Mouse (Mus musculus) testis, postnatal 10 days (tissue): ENCODE results near the gene Erc2.

Experiments used
- DNase-seq: peaks from one replicate; pipeline ENCODE4 v3.0.0; 2021; ENCODE audit warnings: low spot score

The Erc2 gene

DNA sequence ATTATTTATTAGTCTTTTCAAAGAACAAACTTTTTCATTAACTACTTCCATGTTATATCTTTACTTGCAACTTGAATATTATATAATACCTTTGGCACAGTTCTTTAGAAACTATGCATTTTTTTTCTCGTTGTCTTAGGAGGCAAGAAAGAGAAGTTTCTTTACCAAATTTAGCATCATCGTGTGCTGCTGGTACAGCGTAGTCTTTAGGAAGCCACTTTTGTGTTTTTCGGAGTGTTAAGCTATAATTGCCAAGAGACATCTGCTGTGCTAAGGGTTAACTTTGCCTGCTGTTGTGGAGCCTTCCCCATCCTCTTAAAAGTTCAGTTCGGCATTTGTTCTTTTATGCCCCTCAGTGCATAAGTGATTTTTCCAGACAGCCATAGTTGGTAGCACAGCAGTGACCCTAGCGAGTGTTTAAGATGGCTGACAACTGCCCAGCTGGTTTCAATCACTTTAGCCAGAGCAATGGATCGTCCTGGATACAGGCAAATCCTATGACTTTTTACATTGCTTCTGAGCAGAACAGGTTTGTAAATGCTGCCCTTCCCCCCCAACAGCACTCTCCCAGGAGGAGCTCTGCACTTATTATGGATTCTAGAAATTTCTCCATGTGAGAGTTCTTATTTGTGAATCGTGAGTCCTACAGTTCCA is 570.6 kb downstream of the Erc2 start:
- no peak for DNase-seq

DNA sequence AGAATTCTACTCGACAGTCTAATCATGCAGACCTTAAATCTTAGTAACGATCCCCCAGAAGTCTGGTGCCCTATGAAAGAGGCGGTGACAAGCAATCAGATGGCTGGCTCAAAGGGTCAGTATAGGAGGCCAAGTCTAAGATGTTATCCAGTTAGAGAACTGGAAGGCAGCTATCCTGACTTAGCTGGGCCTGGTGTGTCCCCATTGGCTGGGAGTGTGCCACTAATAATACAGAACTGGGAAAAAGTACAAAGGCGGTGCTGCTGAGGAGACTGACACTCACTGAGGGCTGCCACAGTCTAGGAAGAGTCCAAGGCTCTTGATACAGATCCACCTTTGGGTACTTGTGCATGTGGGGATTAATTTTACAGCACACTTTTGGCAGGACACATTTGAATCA is 581.6 kb downstream of the Erc2 start:
- no peak for DNase-seq

DNA sequence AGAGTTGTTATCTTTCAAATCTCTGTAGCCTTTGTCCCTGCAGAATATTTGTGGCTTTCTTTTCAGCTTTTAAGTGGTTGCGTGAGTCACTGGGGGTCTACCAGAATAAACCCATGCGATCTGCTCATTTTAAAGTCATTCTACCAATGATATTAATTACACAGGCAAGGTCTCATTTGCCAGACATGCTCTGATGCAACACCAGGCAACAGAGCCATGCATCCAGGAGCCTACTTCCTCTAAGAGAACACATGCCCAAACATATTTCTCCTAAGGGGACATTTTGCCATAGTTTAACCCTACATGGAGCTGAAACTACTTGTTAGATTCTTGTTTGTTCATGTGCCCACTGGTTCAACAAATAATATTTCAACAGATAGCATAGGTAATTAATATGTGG is 584.1 kb downstream of the Erc2 start:
- no peak for DNase-seq

DNA sequence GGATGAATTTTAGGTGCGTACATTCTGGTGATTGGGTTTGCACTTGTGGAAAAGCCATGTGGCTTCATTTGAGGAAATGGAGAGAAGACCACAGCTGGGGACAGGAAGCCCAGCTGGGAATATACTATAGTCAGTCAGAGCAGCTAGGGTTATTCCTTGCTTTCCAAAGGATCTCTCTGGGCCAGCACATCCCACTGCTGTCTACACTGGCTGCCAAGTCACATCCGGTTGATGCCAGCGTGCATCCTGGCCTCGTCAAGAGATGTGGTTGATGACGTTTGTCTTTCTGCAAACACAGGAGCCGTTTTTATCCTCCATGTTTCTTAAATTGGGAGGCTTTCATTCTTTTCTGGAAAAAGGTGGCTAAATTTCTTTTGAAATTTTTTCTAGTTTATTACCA is 603.3 kb downstream of the Erc2 start:
- DNase-seq: no peak

DNA sequence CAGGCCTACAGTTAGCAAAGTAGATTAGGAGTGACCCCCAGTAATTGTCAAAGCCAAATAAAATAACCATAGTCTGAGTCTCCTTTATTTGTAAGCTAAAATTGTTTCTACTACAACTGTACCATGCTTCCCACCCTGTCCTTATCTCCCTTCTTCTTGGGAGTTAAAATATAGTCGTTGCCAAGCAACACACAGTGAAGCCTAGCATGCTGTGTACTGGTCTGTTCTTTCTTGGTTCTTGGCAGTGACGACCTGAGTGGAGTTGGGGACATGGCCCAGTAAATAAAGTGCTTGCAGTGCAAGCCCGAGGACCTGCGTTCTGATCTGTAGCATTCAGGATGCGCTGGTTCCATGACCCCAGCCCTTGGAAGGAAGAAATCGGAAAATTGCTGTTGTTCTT is 608.3 kb downstream of the Erc2 start:
- DNase-seq: no peak

DNA sequence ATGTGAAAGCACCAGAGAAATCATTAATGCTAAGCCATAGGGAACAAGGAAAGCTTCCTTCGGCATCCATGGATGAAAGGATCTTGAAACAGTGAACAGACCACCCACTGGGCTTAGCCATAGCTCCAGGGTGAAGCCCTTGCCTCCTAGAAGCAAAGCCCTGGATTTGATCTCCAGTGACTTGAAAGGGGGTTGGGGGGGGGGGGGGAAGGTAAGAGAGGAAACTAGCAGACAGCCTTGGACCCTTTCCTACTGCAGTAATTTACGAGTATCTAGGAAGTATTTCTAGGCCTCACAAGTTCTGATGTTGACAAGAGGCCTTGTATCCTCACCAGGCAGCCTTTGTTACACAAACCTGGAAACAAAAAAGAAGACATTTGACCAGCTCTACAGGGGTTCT is 609.0 kb downstream of the Erc2 start:
- no peak for DNase-seq

DNA sequence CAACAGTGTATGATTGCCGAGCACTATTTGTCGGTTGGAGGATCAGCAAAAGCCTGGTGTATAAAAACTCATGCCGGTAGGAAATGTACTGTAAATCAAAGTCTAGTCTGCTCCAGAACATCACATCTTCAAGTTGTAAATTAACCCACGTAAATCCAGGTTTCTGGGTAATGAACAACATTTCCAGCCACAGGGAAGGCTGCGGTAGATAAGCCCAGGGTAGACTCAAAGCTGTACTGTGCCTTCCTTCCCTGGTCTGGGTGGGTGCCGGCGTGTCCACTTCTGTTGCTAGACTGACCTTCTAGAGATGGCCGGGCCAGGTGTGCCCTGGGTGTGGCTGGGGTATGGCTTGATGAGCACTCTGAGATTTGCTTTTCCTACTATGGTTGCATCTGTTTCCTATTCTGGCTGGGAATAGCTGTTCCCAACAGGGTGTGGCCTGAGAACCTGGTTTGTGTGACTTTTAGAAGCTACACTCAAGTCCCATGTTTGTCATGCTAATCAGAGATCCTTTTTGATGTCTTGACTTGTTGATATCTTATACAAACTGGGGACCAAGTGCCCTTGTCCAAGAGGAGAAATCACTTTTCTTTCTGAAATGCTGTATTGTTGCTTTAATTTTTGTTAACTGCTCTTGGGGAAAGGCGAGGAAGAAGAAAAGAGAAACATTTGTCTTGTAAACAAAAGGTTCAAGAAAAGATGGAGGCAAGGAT is 616.3 kb downstream of the Erc2 start:
- DNase-seq: no peak

DNA sequence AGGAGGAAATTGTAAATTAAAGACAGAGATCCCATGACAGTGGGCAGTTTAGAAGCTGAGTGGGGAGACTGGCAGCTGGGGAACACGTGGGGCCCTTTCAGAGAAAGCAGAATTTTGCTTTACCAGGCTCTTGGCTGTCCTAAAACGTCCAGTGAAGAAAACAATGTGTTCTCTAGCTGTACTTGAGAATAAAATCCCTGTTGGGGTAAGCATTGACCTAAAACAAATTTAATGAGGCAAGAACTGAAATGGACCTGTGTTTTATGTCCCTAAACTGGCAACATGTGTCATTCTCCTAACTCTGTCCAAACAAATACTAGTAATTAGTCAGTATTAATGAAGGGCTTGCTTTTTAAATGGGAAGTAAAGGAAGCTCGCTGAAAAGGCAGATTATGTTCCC is 617.9 kb downstream of the Erc2 start:
- no peak for DNase-seq

DNA sequence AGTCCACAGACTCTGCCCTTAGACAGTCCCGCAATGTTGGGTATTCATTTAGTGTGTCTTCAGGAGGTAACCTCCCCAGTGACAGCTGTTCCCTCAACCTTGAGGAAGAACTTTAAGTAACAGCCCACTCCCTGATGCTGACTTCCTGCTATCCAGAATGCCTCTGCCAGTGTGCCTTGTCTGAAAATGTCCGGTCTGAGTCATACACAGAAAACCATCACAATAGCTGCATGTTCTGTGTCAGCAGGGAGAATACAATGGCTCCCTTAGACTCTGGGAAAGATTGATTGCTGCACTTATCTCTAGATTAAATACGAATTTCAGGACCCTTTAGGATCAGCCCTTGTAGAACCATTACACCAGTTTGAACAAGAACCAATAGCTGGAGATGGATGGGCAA is 620.5 kb downstream of the Erc2 start:
- DNase-seq: no peak

DNA sequence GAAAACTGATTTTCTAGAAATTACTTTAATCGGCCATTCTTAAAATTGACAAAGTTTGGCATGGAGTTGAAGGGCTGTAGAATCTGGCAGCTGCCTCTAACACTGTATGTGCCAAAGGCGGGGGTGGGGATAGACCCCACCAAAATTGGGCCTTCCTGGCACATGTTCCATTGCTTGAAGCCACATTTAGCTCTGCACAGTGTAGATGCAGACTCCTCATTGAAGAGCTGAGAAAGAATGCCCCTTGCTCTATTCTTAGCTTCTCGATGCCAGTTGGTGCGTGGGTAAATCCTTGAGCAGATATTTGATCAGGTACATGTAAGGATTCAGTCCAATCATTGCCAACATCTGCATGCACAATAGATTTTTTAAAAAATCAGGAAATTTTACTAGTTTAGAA is 621.2 kb downstream of the Erc2 start:
- DNase-seq: no peak

DNA sequence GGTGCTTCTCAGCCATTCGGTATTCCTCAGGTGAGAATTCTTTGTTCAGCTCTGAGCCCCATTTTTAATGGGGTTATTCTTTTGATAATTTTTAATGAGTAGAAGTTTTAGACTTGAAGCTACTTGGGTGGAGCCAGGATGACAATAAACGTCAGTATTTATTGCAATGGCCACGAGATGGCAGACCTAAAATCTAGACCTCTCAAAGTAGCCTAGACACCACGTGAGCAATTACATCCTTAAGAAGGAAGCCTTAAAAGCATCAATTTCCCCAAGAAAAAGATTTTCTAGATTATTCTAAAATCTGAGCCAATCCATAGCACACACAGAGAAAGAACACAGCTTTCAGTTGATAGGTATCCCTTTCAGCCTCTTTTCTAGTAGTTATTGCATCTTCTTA is 640.5 kb downstream of the Erc2 start:
- no peak for DNase-seq

DNA sequence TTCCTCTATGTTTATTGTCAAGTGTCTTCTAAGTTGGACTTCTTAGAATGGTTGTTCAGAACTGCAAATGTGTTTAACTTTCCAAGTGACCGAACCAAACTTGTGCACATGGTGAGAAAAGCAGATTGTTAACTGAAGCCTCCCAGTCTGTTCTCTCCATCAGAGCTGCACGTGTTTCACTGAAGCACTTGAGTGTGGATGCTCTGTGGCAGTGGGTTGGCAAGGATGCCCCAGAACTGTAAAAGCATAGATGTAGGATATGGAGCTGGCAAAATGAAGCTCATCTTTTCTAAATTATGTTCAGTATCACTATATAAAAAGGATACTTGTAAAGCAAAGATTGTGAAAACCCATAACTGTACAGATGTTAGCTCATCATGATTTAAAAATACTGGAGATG is 645.1 kb downstream of the Erc2 start:
- no peak for DNase-seq

DNA sequence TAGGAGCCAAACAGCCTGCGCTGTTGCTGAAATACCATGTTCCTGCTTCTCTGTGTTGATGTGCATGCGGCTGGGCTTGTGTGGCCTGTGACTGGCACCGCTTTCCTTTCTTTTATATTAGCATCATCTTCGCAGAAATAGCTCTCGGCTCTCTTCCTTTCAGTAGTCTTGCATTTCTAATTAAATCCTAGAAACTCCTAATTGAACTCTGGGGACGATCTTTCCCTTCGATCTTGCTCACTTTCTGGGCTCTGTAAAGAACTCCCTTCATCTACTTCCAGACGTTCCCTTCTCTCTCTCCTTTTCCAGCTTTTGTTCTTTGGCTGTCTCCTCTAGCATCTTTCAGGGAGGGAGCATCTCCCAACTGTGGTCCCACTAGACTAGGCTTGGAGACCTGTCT is 649.6 kb downstream of the Erc2 start:
- DNase-seq: no peak

DNA sequence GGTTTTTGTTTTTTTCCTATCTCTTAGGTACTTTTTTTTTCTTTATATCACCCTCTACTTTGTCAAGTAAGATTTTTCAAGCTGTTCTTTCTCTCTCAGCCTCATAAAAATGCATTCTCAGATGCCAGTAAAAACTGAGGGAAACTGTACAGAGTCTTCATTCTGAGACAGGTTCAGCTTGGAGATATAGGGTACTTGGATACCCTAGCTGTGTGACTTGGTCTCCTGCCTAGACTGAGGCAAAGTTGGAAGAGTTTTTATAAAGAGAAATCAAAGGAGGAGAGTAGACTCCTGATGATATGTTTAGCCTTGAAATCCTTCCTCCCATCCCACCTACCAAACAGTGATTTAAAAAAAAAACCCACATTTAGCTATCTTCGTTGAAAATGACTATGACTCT is 651.4 kb downstream of the Erc2 start:
- DNase-seq: no peak

DNA sequence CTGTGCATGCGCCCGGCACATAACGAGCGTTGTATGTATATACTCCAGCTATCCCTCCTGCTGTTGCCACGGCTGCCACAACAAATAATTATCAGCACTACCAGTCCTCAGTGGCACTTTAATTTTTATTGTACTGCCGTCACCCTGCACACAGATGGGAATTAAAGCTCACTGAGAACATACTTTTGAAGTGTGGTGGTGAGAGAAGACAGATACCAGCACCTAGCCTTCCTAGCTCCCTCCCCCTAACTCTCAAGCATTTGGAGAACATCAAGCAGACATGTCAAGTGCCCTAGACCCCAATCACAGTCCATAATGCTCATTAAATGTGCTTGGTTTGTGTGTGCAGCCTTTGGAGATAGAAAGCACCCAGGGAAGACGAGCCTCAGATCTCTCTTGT is 652.6 kb downstream of the Erc2 start:
- no peak for DNase-seq

DNA sequence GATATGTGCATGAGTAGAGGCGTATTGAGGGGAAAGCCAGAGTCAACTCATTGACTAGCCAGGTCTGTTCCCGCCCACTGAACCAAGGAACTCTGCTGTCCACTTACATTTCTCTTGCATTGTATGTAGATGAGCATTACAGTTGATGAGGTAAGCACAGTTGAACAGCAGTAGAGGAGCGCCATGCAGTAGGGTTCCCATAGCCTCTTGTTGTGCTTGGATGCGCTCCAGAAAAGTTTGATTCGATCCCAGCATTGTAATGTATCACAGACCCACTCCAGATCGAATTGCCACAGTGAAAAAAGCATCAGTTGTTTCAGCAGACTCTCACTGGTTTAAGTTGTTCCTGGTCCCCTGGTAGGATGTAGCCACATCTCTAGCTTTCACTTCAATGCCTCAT is 656.7 kb downstream of the Erc2 start:
- DNase-seq: no peak

DNA sequence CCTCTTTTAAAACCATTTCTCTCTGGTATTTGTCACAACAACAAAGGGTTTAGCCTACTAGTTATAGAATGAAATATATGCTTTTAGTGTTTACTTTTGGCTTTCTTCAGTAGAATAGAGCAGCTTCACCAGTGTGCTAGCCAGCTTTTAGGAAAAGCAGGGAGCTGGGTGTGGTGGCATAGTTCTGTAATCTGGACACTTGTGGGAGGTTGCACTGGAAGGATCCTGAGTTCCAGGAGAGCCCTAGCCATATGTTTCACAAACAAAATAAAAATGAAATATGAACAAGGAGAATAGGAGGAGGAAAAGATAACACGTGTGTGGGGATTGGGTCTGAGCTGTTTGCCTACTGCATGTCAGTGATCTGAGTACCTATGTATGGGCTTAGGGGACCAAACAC is 658.1 kb downstream of the Erc2 start:
- no peak for DNase-seq

DNA sequence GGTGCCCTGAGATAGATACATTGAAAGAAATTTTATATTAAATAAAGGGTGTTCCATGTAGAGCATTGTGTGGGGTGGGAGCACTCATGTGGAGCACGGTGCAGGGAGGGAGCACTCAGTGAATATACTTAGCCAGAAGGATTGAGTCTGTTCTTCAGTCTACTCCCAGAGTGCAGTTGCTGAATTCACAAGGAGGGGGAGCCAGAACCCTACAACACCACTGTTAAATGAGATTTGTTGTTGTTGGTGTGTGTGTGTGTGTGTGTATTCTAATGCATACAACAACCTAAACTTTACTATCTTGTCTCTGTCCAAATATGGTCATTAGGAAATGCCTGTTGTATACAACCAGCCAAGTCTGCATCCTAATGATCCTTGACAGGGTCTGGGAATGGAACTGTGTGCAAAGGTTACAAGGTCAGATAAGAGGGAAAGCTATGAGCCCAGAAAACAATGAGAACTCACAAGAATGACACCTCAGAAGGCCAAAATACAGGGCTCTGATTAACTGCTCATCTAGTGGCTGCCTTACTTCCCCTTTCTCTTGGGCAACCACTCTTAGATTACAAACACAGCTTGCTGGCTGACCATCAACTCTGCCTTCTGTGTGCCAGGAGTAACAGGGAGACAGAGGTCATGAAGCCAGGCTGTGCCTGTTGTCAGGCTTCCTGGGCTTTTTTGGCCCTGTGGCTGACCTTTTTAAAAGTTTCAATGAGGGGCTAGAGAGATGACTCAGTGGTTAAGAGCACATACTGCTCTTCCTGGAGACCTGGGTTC is 661.3 kb downstream of the Erc2 start:
- no peak for DNase-seq

DNA sequence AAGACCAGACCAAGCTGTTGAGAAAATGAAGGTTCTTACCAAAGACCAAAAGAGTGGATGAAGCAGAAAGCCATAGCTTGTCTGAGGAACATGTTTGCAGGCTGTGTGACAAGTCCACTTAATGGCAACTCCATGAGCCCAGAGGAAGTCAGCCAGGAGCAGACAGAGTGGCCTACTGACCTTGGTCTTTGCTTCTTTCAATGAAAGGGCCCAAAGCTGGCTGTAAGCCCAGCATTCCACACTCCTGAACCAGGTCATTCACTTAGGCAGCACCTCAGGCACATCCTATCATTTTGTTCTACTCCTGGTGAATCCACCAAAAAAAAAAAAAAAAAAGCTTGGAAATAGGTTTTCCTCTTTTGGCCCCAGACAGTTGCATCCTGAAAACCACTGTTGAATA is 664.3 kb downstream of the Erc2 start:
- no peak for DNase-seq

DNA sequence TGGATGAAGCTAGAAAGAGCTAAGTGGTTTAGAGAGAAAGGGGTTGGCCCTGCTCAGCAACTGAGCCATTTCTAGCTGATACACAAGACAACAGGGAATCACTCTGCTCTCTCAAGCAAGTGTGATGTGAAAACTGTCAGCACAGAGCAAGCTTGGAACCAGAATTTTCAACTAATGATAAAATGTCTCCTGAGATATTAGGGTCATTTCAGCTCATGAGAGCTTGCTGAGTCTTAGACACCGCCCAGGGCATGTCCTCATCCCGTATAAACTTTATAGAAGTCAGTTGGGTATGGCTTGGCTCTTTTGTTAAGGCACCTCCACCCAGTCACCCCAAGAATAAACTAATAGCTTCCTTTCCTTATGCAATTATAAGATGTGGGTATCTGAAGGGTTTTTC is 666.0 kb downstream of the Erc2 start:
- no peak for DNase-seq

DNA sequence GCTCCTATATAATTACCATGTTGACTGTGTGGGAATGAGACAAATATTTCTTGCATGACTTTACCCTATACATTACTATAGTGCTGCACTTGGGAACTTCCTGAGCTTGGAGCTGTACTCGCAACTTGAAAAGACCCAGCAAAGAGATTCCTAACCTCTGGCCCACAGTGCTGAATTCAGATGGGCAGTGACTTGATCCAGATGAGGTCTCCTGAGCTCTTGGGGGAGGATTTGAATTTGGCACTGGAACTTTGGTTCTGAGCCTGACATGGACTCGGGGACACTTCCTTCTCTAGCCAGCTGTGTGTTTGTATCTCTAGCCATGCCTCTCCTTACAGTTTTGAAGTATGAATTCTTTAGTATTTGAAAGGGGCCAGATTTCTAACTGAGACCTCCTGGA is 666.7 kb downstream of the Erc2 start:
- DNase-seq: no peak

DNA sequence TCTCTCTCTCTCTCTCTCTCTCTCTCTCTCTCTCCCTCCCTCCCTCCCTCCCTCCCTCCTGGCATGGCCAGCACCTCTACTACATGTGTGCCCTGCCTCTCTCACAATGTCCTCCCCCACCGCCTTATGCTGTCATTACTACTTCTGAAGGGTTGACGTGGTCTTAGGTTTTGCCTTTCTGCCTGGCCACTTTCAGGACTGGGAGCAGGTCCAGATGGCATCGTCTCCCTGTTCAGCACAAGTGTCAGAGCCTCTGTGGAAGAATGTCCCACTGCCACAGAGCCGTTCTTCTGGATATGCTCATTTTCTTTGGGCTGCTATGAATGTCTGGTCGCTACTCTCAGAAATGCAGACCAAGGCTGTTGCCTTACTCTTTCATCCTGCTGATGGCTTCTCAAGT is 671.7 kb downstream of the Erc2 start:
- no peak for DNase-seq

DNA sequence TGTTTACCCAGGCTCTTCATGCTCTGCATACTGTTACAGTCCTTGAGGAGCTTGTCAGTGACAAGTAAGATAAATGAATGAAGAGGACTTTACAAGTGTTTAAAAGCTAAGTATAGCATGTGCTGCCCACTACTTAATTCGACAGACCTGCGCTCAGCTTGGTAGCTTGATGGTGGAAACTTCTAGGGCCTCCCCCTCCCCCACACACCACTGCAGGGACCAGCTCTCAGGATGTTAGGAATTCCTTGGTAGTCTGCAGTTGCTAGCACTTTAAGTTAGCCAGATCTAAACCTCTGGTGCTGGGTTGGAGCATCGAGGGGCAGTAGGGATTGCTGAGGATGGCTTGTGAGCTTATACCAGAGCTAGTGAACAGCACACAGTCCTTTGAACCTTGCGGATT is 672.9 kb downstream of the Erc2 start:
- no peak for DNase-seq

DNA sequence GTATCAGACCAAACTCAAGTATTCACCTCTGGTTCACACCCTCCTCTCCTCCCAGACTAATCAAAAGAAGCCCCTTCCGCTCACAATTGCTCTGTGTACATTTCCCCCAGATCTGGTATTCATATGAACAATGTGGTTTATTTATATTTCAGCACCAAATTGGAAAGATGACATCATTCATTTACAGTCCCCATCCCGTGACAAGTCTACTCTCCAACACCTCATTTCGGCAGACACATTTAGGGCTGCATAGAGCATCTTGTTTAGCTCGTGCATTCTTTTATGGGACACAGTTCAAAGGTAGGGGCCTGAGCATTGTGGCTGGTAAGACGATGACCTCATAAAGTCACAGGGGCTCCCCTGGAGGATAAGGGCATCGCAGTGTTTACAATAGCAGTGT is 677.9 kb downstream of the Erc2 start:
- no peak for DNase-seq
